Mouse (Mus musculus) embryo, embryonic 11 days (tissue): ENCODE measurements around the gene Tbc1d23.
"Not testable (repeated sequence)": the region's sequence is repeated elsewhere in the genome, so short reads cannot be mapped to it uniquely, and the experiment has no call there.

Experiments used
- DNase-seq: peaks from one replicate; pipeline ENCODE4 v3.0.0-alpha.2; 2015

Gene Tbc1d23

DNA sequence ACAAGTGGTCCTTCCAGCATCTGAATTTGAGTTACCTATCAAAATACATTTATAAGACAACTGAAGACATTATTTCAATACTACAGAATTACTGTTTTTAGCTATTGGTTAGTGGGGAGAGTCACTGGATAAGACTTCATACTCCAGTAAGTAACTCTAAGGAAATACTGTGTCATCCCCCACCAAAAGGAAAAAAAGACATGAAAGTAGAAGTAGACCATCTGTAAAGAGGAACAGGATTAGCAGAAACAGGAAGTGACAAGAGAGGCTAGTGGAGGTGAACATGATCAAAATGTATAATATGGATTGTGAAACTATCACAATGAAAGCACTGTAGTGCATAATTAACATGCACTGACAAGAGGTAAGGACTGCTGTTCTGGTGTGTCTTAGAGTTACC, 15.3 kb downstream of the Tbc1d23 start:
- DNase-seq, result no peak

DNA sequence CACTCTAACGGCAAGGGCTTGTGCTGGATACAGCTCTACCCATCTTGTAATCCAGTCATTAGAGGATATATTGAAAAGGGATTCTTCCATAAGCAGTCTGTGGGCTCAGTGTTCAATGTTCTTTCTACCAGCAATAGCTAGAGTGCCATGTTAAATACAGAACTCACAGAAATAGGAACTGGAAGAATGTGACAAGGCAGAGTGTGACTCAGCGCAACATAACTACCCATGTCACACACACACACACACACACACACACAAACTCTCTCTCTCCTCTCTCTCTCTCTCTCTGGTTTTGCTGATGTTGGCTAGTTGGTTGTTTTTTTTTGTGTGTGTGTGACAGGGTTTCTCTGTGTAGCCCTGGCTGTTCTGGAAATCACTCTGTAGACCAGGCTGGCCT, 20.3 kb downstream of the Tbc1d23 start:
- no peak for DNase-seq

DNA sequence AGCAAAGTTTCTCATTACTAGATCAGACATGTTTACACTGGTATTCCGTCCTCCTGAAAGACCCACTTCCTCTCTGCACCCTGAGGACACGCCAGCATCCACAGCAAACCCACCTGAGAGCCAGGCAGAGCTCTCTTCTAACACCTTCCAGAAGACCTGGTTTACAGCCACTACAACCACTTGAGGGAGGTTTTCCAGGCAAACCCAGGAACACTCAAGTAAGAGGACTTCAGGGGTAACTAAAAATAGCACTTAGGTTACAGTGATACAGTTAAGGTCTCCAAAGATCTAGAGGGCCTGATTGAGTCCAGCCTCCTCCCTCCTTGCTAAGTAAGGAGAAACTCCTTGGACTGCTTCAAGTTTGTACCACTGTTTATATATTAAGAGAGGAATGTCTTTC, 23.0 kb downstream of the Tbc1d23 start:
- DNase-seq, result no peak

DNA sequence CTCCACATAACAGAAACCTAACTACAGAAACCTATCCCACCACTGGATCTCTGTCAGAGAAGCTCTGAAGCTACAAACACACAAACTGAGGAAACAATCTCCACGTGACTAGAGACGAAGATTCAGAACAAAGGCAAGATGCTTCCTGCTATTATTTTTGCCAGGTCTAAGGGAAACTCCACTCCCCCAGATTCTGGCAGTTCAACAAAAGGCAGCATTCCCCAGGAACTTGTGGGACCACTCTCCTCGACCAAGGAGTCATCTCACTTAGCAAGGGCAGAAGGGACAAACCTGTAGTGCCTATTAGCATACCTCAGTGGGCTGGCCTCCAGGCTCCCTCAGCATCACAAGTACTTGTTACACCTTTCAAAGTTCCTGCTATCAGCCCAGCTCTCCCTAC, 34.0 kb downstream of the Tbc1d23 start:
- no peak for DNase-seq

DNA sequence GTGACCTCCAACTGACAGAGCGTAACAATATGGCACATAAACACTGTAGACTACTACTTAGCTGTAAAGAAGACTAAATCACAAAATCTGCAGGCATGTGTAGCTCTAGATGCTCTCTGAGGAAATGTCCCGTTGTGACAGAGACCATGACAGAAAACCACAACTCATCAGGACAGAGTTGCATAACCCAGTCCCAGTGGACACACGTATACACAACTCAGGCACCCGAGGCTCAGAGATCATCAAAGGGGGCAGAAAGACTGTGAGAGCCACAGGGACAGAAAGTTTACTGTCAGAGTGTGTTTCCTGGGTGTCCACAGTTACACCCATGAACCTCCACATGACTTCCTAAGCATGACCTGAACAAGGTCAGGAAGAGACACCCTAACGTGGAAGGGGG, 34.7 kb downstream of the Tbc1d23 start:
- DNase-seq, result no peak

DNA sequence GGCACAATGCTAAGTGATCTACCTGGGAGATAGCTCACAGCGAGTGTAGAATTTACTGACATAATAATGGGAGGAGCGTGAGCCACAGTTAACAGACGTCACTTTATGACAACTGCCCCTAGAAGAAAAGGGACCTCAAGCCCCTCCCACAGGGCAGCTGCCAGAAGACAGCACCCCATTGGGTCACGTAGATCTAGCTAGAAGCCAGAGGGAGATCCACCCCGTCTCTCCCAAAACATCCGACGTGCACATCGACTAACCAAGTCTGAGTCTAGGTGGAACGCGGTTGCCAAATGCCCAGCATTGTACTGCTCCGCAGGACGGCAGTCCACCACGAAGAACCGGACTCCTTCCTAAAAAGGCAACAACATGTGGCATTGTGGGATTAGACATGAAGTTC, 40.1 kb downstream of the Tbc1d23 start:
- no peak for DNase-seq

DNA sequence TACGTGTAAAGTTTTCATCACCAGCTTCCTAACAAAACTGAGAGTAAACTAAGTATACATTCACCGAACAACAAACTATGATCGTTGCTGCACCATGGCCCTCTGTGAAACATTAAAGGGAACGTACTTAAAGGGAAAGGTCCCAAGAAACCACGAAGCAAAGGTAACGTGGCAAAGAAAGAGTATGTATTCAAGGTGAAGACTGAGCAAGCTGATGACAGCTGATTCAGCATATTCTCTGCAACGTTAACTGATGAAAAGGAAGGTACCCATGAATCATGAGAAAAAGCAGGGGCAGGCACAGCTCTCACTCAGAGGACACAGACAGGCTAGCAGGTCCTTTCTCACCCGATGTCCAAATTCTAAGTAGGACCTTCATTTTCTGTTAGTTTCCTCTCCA, 40.9 kb downstream of the Tbc1d23 start:
- DNase-seq, result no peak

DNA sequence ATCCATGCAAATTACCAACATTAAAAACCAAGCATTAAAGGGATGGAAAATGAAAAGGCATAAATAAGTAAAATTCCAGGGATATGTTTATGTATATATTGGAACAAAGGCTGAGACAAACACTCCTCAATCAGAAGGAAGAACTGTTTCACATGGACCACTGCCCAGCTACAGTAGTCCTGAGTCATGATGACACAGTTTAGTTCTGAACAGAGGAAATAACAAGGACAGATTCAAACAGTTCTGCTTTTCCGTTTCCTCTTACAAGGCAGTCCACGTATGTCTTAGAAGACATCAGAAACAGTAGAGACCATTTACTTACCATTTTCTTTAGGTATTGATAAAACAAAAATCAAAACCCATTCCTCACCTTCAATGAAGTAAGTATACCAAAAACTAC, 41.8 kb downstream of the Tbc1d23 start:
- no peak for DNase-seq

DNA sequence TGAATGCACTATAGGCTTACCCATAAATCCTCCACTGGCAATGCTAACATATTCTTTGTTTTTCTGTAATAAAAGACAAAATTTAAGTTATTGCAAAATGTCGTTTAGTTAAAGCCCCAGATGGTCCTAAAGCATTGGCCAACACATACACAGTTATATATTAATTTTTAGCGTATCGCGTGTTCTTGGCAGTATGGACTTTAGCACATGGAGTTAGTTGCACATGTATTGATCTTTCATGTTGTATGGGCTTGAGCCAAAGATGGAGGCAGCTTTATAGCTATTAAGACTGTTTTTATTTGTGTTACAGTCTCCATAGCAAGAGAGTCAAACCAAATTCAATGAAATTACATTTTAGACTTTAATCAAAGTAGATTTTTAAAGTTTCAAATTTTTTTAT, 44.7 kb downstream of the Tbc1d23 start:
- no peak for DNase-seq

DNA sequence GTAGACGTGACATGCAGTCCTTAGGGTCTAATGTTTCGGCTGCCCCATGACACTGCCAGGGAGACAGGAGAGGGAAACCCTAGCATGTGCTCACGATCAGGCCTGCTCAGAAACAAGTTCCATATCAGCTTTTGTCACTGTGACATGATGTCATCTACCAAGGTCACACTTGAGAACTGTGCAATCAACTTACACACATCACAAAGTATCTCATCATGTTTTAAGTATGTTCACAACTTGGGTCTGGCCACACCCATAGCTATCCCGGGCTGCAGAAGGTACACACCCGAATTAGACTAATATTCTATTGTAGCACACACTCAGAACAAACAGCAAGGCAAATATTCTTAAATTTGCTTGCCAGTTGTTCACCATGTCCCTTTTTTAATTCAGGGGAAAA, 49.3 kb downstream of the Tbc1d23 start:
- DNase-seq, result no peak

DNA sequence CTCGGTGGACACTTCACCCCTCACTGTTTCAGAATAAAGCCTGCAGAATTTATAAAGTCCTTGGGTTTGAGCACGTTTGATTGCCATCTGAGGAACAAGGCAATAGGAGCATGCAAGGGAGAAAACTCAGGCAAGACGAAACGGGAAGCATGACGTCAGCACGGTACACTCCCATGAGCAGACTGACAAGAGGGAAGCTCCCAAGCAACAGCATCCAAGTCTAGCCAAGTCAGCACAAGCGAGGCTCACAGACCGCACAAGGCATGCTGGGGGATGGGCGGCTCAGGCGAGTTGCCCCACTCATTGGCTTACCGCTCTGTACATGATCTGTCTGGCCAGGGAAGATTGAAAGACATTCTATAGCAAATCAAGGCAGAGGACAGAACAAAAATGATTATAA, 50.1 kb downstream of the Tbc1d23 start:
- DNase-seq, result no peak

DNA sequence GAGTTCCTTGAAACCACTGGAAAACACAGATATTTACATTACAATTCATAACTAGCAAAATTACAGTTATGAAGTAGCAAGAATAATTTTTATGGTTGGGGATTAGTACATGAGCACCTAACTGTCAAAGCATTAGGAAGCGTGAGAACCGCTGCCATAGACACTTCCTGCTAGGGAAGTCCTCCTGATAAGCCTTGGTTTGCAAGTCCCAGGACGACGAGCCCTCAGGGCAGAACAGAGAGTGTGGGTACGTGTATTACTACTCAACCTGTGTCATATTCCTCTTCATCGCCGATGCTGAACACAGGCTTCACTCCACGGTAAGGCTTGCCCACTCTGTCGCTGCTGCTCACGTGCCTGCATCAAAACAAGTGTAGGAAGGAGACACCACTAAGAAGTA, 53.6 kb downstream of the Tbc1d23 start:
- DNase-seq, result no peak

DNA sequence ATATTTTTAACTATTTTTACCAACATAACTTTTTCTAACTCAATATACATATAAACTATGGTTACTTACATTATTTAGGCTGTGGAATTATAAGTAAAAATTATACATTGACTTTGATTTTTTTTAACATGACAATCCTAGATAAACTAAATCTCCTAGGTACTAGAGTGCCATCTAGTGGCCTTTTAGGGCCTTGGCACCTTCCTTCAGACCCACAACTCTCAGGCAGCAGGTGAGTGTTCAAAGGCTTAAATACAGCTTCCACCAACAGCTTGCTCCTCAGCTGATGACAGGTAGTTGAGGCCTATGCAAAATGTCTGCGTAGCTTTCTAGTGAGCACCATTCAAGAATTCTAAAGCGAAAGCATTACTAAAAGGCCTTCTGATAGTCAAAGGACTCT, 54.0 kb downstream of the Tbc1d23 start:
- peak; percentile 70 for DNase-seq

DNA sequence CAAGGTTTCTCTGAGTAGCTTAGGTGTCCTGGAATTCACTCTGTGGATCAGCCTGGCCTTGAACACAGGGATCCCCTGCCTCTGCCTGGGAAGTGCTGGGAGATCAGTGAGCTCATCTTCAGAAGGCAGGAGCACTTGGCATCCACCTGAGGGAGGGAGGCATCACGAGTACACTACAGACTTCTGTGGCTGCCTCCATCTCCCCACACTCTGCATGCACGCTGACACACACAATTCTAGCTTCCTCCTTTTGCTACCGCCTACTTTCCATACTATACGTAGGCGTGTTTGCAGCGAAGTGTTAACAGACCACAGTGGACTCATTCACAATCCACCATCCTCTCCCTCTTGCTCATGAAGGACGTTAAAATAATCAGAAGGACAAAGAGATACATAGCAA, 55.0 kb downstream of the Tbc1d23 start:
- no peak for DNase-seq

DNA sequence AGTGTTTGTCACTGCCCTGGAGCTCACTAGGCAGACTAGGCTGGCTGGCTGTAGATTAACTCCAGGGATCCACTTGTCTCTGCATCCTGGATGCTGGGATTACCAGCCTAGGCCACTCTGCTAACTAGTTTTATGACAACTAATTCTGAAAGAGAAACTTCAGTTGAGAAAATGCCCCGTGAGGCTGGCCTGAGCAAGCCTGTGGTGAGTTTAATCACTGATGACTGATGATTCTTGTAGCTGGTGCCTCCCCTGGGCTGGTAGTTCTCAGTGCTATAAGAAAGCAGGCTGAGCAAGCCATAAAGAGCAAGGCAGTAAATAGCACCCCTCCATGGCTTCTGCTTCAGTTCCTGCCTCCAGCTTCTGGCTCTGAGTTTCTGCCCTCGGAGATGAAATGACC, 55.6 kb downstream of the Tbc1d23 start:
- no peak for DNase-seq

DNA sequence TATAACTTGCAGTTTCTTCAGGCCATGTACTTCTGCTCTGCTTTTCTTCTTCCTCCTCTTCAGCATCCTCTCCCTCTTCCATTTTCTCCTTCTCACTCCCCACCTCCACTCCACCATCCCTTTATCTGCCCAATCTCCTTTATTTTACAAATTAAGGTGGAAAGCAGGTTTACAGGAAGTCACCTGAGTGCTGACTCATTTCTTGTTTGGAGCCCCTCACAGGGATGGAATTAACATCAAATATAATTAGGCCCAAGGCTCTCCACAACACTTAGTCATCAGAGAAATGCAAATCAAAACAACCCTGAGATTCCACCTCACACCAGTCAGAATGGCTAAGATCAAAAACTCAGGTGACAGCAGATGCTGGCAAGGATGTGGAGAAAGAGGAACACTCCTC, 56.8 kb downstream of the Tbc1d23 start:
- not testable (repeated sequence) for DNase-seq

DNA sequence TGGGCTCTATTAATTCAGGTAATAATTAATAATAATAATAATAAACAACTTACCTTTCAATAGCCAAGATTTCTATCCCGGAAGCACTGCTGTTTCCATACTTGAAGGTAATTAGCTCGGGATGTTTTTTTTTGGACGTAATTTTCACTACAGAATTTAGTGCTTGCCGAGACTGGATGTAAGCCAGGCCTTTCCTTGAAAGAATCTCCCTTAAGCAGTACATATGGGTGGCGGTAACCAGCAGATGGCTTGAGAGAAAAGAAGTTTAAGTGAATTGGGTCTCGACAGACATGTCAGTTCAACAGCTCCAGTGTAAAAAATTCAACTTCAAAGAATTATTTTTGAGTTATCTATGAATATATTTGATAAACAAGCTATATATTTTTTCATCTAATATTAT, 59.7 kb downstream of the Tbc1d23 start:
- DNase-seq, result no peak

DNA sequence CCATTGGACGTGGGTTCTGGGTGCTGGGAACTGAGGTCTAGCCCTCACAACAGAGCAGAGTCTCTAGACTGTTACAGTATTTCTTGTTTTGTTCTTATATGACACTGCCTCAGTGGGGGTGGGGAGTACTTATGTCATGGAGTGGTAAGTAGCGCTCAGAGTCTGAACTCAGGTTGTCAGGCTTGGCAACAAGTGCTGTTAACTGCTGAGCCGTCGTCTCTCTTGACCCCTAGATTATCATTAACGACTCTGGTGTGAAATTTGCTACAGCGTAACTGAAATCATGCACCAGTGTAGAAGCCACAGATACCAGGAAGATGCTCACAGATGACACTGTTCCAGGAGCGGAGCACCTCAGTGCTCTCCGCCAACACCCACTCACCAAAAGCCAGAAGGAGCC, 60.1 kb downstream of the Tbc1d23 start:
- no peak for DNase-seq

DNA sequence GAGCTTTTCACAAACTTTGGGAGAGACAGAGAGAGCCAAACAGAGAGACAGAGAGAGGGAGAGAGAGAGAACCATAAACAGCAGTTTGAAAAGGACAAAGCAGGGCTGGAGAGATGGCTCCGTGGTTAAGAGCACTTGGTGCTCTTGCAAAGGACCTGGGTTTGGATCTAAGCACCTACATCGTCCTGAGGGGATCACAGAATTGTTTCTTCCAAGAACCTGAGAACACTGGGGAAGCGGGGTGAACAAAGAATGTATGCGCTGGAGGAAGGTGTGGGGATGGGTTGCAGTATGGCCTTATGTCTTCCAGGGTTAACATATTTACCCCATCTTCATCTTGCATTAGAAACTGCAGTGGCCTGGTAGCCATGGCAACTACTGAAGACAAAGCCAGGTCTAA, 63.1 kb downstream of the Tbc1d23 start:
- no peak for DNase-seq

DNA sequence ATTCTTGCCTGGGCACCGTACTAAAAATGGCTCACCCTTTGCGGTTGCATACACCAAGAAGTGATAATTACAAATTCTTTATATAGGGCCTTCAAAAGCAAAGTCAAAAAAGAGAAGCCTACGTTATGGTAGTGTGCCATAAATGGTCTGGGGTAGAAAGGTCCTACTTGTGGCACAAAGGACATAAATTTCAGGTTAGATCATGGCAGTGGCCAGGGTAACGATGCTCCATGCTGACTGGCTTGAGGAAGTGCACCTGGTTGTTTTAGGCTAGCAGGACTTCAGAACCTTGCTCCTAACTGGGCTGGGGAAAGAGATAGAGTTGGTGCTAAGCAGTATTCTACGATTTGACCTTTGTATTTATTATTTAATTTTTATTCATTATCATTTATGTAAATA, 63.8 kb downstream of the Tbc1d23 start:
- no peak for DNase-seq

DNA sequence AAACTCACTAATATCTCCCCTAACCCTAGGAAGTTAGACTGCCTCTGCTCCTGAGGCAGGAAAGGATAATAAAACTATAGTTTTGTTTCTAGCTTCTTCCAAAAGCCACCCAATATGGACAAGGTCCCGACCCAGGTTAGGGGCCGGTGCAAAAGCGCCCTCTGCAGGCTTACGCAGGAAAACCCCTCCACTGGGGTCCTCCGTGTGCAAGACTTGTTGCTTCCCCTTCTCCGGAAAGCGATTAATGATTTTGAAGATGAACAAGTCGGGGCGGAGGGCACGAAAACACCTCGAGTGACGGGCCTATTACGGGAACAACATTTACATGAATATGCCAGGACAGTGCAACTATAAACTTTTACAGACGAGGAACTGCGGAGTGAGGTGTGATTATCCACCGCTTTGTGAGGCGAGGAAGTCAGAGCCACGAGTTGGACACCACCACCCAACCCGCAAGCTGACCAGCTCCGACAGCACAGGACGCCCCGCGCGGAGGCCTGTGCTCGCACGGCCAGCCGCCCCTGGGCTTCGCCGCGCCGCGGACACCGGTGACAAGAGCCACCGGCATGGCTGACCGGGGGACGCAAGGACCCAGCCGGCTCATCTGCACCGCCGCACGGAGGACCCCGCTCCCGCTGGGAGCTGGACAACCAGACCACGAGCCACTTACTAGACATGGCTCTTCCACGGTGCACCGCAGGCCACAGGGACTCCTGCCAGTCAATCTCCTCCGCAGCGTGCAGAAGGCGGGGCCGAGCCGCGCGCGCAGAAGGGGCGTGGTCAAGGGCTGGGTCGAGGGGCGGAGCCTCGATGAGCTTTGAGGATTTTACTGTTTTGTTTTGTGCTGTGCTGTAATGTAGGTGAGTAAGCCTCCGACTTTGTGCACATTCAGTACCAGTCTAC, 64.4 kb downstream of the Tbc1d23 start, which contains the start of gene Nit2:
Gene Nit2, minus strand, starts transcription at position 731 of the 903 bp plus-strand sequence.
- peak; percentile 92 for DNase-seq

DNA sequence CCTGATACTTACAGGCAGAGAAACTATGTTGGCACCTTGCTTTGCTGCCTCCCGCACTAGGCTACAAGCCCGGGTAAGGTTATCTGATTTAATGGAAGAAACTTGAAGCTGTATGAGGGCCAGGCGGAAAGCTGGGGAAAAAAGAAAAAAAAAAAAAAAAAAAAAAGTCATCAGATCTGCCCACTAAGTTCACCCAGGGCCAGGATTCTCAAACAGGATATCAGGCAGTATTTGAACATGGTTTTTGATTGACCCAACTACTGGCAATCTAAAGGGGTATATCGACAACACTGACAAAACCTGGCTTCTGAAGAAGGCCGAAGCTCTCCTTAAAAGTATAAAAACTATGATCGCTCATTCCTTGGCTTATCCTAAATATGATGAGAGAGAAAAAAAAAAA, 65.2 kb downstream of the Tbc1d23 start:
- DNase-seq, result no peak

DNA sequence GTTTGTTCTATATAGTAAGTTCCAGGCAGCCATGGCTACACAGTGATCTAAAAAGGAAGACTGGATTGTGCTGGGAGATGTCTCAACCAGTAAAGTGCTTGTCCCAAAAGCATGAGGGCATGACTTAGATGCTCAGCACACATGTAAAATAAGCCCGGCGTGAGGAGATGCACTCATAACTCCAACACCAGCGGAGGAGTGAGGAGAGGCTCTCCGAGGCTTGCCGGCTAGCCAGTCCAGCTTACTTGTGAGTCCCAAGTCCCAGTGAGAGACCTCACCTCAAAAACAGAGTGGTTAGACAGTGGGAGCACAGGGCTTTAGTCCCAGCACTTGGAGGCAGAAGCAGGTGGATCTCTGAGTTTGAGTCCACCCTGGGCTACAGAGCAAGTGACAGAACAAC, 66.1 kb downstream of the Tbc1d23 start:
- DNase-seq, result no peak

DNA sequence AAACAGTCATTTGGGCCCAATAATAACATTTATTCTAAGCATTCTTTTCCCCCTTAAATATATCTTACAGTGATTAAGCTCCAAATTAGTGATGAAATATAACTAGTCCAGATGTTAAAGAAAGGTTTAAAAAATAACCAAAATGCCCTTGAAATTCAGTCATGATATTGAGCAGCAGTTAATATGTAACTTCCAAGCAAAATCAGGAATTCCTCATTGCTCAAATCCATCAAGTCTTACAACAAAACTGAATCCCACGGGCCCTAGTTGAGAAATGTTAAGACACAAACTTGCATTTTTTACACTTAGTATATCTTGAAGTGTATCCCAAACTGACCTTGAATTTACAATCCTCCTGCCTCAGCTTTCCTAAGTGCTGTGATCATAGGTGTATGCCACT, 67.6 kb downstream of the Tbc1d23 start:
- DNase-seq, result no peak

DNA sequence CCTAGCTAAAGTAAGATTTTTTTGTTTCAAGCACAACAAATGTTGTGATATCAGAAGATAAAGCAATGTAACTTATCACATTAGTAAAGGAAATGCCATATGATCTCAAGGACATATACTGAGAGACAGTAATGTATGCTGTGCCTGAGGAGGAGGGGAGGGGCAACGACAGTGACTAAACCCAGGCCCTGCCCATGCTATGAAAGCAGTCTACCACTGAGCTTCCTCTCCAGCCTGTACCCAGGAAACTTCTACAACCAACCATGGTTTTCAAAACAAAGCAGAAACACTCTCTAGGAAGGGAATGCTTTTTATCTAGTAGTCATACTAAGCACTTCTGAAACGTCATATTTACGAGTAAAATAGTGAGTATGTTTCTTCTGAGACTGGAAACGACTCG, 68.5 kb downstream of the Tbc1d23 start:
- no peak for DNase-seq
